Mouse (Mus musculus) right cerebral cortex, adult 18-20 months (tissue): ENCODE measurements at regions not wholly inside any gene's neighbourhood (a gene's known extent, or its start where the extent isn't known, plus 50 kb on each side); places are given as distances from the start of the nearest gene placed in this dataset.
"Not testable (repeated sequence)": the region's sequence is repeated elsewhere in the genome, so short reads cannot be mapped to it uniquely, and the experiment has no call there.

Experiments
- DNase-seq: peaks from one replicate; pipeline ENCODE4 v3.0.0; 2022; ENCODE audit warnings: mixed read lengths

DNA sequence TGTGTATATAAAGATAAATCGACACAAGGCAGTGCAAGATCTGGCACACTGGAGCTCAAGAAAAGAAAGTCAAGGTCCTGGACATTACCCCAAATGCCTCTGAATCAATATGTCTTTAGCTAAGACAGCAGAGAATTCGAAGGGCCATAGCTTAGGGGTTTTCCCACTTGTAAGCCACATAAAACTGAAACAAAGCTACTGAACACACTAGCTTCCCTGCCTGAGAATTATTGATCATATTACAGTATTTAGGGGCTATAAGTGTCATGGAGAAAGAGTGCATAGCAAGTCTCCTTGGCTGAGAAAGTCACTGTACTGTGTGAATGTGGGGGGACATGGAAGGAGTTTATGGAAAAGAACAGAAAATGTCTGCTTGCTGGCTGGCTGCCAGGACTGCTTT, 207.3 kb upstream of the Htr1f start:
- no peak for DNase-seq

DNA sequence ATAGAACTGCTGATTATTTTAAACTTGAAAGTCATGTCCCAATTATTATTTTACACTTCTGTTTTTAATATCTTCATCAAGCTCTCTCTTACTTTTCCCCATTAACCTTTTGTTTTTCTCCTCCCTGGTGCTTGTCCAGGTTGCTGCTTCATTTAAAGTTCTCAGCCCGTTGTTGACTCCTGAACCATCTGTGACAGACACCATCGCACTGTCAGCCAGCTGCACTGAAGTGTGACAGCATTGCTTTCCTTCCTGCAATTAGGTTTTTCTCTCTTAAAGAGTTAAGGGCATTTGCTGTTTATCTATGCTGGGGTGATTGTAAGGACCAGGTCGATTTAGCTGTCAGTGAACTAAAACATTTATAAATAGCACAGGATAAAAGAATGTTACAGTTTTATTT, 205.3 kb upstream of the Pou1f1 start:
- DNase-seq = no peak

DNA sequence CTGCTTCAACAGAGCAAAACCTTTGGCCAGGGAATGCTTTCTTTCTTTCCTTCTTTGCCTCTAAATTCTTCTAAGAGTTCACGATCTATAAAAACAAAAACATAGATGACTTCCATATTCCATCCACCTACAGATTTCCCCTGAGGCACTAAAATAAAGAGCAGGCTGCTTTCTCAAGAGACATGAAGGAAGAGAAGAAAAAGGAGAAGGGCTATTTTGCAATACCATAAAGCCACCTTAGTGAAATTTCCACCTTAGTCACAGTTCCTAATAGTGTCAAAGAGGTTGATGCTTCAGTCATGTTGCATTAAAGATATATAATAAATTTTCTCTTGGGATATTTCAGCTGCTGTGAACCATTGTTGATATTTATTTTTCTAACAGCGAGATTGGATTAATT, 187.9 kb upstream of the Pou1f1 start:
- no peak for DNase-seq

DNA sequence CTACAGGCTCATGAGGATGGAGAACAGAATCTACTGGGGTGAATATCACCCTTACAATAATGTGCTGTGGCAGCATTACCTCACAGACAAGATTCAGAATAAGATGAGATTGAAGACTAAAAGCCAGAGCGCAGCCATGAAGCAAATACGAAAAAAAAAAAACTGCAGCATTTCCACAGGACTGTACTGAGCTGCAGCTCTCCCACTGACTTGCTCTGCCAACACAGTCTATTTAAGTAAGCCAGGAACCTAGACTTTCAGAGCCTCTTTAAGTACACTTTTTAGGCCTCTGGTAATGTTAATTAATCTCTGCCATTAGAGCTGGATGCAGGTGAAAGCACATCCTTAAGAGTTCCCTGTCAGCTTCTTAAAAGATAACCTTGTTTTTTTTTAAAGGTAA, 181.1 kb upstream of the Pou1f1 start:
- DNase-seq = no peak

DNA sequence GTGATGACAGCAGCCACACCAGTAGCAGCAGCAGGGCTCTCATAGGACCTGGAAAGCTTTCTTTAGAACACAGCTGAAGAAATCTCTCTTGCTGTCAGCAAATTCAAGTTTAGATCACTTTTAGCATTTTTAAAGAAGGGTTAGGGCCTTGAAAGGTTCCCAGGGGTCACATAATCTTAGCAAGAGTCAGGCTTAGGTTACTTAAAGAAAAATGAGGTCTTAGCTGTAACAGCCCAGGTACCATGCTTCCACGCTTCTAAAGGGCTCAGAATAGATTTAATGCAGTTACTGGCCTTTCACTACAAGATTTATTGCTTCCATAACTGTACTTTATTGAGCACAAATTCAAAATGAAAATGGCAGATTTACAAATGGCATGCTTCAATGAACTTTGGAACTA, 160.4 kb upstream of the Pou1f1 start:
- no peak for DNase-seq

DNA sequence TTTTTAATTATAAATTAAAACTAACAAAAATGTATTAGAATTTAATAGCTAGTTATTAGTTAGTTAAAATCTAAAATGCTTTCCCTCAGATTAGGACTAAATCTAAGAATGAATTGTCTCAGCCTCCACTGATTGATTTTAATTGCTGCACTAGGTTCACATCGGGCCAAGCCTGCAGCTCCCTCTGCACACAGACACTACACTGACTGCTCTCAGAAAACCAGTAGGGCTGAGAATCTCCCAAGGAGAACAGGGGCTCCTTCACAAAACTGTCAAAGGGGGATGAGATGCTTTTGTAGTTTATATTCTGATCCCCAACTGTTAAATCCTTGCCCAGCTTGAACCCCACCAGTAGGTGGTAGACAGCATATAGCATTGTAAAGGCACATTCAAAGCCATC, 151.0 kb upstream of the Pou1f1 start:
- no peak for DNase-seq

DNA sequence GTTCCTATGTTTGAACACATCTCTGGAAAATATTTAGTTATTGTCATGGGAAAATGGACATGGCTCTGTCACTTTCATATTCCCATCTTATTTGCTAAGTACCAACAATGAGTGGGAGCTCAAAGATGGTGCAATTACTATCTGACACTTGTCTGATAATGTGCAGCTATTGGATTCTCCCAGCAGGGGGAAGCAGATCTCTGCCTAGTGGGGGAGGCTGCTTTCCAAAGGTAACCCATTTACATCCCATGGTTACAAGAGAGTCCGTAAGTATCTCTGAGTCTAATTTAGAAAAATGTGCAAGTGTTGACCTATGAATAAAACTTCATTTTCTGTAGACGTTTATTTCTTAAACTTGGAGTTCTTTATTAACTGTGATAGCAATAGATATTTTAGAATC, 149.4 kb upstream of the Pou1f1 start:
- no peak for DNase-seq

DNA sequence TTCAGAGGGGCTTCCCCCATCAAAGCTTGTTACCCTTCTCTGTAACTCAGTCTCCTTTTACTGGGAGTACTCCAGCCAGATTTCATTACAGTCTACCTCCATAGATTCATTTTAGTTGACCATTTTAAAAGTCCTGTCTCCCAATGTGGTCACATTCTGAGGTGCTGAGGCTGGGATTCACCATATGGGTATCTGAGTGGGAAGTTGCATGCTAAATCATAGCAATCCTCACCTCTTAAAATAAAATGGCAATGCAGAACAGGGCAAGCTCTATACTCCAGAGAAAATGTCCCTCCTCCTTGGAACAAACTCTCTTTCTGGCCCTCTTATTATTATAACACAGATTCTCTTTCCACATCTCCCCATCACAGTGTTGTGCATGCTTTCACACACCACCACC, 143.8 kb upstream of the Pou1f1 start:
- peak; percentile 5 for DNase-seq

DNA sequence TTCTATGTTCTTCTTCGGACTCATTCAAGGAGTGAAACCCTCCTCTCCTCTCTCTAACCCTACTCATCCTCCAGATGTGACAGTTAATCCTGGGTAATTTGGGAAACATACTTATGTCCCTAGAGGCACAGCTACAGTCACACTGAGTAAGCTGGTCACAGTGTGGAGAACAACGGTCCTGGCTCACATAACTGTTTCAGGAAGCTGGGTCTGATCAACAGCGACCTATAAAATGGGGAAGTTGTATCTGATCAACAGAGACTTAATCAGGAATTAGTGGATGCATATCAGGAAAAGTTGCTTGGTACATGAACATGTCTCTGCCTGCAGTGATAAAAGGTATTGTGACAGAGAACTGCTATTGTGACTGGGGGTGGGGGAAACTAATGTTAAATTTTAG, 142.0 kb upstream of the Pou1f1 start:
- DNase-seq = no peak

DNA sequence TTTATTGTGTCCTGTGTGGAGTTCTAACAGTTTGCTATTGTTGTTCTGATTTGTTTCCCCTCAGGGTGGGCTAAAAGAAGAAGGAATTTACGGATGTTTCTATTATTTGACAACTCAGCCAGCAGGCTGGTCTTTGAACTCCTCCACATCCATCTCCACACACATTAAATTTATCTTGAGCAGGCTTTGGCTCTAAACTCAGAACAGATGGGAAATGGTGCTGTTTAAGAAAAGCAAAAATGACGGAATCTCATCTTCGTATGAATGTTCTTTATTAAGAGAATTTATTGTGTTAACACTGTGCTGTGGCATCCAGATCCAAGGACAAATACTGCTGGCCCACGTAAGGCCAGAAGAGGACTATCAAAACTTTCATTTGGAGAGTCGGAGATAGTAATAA, 140.4 kb upstream of the Pou1f1 start:
- peak; percentile 18 for DNase-seq

DNA sequence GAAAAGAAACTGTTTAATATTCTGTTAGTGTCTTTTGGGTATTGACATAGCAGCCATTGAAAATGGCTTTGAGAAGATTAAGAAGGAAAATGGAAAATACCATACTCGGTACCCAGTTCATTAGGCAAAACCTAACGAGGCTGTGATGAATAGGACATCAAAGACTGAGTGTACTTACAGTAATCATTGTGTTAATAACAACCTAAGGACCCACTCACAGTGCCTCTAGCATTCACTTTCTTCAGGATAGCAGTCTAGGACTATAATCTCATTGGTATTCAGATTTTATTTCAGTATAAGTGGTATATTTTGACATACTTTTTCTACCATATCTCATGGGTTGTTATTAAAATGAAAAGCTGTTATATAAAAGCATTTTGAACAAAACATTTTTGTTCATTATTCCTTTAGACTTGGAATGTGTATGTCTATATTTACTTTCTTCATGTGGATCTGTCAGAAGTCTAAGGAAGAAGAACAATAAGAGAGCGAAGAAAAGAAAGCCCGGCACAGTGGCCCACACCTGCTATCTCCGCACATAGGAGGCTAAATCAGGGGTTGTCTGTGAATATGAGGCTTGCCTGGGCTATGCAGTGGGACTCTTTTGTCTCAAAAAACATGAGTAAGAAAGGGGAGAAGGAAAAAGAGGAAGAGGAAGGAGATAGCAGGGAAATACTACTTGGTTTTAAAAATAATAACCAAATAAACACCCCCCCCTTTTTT, 116.2 kb upstream of the Pou1f1 start:
- no peak for DNase-seq

DNA sequence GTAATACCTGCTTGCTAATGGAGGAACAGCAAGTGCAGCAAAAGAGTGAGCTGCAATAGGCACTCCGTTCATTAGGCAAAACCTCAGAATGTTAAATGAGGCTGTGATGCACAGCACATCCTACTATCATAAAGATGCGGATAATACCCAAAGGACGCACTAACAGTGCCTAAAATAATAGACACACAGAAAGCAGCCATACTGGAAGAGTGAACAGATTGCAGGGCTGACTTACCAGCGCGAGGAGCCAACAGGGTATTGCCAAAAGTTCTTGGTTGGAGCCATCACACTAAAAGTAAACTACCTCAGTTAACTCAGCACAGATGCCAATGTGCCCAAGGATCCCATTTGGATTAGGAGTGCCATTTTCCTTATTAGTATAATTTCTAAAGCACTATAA, 115.5 kb upstream of the Pou1f1 start:
- DNase-seq = no peak

DNA sequence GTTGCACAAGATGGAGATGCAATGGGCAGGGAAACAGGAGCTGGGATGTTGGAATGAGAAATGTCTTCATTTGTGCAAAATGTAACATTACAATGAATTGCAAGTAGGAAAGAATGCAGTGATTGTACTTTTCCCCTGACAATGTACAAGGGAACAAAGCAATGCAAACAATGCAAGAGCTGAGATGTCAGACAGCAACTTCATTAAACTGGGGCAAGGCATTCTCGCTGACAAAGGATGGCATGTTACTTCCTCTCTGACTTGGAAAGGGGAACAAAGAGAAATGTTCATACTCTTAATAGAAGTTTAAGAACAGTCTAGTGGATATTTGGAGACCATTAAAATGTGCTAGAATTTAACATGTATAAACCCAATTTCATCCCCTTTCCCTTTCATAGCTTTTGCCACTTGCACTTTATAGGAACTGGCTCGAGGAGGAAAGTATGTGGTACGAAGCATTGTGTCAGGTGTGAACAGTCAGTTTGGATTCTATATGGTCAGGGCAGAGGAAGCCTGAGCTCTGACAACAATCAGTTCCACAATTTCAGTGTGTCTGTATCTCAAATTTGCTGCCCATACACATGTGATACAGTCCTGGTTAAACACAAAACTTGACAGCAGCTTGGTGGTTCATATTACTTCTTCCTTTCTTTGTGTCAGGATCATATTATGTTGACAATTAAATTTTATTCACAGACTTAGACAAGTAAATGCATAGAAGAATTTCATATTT, 114.3 kb upstream of the Pou1f1 start:
- DNase-seq = no peak

DNA sequence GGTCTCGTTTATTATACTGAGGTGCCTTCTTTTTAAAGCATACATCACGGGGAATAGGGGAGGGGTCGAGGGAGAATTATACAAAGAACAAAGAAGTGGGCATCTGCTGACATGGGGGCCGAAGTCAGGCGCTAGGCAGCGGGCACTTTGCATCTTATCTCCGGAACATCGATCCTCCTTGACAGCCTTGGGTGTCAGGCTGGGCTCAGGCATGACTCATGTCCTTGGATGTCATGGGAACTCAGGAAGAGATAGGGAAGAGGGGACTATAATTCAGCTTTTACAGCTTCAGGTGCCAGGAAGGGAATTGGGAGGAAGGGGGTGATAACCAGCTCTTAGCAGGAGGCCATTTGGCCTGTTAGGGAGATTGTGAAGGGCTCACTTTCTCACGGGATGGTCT, 88.3 kb upstream of the Pou1f1 start:
- not testable (repeated sequence) for DNase-seq

DNA sequence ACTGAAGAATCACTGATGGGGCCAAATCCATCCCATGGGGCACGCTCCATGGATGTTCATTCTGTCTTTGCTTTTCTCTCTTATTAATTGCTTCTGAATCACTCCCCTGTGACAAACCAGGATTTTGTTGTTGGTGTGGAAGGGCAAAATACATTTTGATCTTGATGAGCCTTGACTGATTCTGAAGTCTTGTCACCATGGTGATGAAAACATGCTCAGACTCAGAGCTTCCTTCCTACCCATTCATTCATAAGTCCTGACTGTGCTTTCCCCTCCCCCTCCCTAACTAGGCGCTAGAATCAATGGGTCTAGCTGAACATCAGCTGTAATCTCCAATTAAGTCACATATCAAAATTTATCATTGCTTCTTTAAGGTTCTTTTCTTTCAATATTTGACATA, 84.2 kb upstream of the Pou1f1 start:
- no peak for DNase-seq

DNA sequence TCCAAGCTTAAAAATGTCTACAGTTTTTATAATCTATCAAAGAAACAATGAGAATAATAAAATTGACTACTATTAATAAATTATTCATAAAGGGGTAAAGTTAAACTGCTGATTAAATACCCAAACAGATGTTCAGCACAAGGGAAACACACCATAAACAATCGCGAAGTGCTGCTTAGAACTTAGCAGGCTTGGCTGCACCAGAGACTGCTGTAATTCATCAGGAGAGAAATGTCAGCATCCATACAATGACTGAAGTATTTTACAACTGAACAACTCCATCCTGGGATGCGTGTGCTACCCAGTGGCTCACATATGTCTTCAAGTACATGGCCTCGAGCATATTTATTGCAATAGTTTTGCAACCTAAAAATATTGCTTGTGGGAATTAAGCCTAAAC, 78.4 kb upstream of the Pou1f1 start:
- no peak for DNase-seq

DNA sequence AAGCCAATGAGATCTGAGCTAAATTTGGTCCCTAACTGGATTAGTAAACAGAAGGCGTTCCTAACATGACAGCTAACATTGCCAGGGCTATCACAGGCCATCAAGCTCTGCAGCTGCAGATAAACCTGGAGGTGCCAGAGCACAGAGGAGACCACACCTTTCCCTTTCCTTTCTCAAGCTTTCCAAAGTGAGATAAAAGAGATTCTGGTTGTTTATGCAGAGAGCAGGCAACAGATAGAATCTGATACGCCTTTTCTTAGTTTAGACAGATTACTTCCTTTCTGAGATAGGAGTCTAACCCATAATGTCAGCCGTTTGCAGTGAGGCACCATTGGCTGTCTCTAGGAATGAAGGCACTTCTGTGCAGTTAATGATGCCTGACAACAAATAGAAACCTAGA, 71.5 kb upstream of the Pou1f1 start:
- DNase-seq = no peak

DNA sequence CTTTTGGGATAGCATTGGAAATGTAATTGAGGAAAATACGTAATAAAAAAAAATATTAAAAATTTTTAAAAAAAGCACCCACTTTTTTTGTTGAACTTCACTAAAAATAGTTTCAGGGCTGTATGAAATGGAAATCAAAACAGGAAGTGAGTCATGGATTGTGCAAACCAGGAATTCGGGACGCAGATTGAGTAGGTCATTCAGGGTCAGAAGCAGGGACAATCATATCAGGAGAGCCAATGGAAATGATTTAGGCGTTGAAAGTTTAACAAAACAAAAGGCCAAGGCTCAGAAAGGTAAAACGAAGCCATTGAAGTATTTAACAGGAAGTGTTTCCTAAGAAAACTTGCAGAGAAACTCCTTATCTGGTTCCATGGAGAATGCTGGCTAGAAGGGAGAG, 69.6 kb upstream of the Pou1f1 start:
- DNase-seq = no peak

DNA sequence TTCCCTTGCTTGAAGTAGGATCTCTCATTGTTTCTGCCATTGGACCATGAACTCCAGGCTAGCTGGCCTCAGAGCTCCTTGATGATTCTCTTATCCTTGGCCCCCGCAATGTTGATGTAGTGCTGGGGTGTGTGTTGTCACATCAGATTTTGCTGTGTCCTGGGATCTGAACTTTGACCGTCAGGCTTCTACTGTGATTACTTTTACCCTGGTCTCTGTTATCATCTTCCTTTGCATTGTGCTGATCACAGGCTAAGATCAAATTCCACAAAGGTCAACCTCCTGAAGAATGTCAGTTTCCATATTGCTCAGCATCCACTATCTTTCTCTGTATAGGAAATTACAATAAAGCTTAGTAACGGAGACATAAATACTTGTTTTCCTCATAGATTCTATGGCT, 68.4 kb upstream of the Pou1f1 start:
- no peak for DNase-seq

DNA sequence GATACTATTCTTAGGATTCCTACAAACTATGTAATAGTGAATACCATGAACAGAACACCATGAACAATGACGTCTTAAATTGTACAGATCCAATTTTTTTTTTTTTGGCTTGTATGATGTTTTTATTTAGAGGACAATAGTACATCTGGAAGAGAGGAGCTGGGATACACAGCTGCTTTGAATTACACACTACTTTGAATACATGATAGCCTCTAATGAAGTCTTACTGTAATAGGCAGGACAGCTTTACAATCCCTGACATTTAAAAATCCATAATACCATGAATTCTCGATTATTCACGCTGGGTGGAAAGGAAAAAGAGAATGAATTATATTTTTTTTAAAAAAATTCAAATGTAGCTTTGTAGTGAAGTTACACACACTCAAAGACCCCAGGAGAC, 63.4 kb upstream of the Pou1f1 start:
- DNase-seq = not testable (repeated sequence)

DNA sequence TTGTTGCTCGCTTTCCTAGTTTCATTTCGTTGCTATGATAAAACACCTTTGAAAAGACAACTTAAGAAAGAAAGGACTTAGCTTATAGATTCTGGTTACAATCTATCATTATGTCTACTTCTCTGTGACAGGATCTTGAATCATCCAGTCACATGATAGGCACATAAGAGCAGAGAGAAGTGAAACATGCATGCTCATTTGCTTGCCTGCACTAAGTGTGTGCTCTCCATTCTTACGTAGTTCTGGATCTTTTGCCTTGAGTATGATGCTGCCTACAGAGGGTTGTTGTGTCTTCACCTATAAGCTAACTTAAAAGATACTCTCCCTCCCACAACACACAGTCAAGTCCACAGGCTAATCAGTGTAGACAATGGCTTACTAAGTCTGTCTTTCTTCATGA, 62.1 kb upstream of the Pou1f1 start:
- no peak for DNase-seq

DNA sequence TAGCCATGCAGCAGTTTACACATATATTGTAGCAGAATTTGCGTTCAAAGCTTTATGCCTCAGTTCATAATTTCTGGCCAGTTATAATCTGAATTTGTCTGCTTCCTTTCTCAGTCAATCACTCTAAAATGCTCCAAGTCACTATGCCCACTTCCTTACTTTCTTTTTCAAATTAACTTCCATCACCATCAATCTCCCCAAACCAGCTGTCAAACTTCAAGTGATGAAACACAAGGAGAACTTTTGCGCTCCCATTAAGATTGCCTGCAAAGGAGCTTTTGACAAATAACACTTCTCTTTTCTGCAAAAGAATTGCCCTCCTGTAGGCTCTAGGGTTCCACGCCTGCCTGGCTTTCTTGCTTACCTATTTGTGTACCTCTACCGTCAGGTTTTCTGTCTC, 50.6 kb upstream of the Pou1f1 start:
- DNase-seq = no peak
